Mouse (Mus musculus) lung, postnatal 0 days (tissue): ENCODE measurements around the gene Synrg.

ENCODE experiments used
- CTCF ChIP-seq: IDR thresholded peaks from 2 replicates; pipeline ENCODE4 v1.5.1; 2016; ENCODE audit warnings: antibody characterized with exemption, mild to moderate bottlenecking
- EP300 ChIP-seq: IDR thresholded peaks from 2 replicates; pipeline ENCODE4 v1.6.1; 2016; ENCODE audit warnings: antibody characterized with exemption, mild to moderate bottlenecking, control low read depth

GRCm38 (mm10) chr11:83975488-83975887 is 11.3 kb downstream of the Synrg start:
- TF ChIP-seq CTCF (no peak), EP300 (no peak)
